Mouse (Mus musculus) activated CD4-positive, CD25-positive, alpha-beta regulatory T cell, adult 4 months (primary cell): Measurements from ENCODE around the gene Gatd1. TPM values are rescaled to one million over a fixed set of nuclear protein-coding genes. Genes with fewer than 3 reads are reported as not detected.
"Not testable (repeated sequence)": the region's sequence is repeated elsewhere in the genome, so short reads cannot be mapped to it uniquely, and the experiment has no call there.

Experiments used
- ATAC-seq: one replicate; pipeline ENCODE4 v1.8.0; 2017
- polyA plus RNA-seq, 2 experiments: library from polyadenylated mRNA; unstranded; fragments of 100-300 nt; shearing (Covaris generic); gene quantifications; one replicate each; pipeline ENCODE4 v1.2.1; 2017

Gene Gatd1
- polyA plus RNA-seq, 2 experiments from 2014 or later, result 82.1 to 97.0 TPM

GRCm38 (mm10) chr7:141426948-141427730 lies 13.2 kb upstream of the Gatd1 start:
- ATAC-seq, result no peak

GRCm38 (mm10) chr7:141423811-141424210 lies 9.9 kb upstream of the Gatd1 start:
- ATAC-seq, result no peak

DNA sequence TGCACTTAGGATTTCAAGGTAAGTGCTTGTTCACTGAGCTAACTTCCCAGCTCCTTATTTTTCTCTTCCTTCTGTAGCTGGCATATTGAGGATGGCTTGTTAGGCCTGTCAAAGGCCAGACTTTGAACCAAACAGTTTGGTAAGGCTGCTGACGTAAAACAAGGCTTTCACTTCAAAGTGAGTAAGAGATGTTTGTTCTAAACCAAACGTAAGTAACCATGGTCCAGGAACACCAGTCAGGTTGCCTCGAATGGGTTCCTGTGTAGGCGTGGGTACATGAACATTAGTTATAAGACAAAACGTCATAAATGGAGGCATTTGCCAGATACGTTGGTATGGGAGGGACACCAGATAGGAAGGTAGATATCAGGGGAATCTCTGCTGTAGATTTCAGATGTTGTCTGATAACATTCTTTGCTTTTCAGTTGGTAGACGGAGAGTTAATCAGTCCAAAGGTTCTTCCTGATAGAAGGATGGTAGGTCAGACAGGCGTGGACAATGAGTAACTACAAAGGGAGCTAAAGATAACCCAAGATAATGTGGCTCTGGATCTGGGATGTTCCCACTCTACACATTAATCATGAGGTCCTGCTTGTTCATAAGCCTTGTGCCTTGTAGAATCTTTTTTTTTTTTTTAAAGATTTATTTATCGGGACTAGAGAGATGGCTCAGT lies 6.2 kb upstream of the Gatd1 start:
- no peak for ATAC-seq

DNA sequence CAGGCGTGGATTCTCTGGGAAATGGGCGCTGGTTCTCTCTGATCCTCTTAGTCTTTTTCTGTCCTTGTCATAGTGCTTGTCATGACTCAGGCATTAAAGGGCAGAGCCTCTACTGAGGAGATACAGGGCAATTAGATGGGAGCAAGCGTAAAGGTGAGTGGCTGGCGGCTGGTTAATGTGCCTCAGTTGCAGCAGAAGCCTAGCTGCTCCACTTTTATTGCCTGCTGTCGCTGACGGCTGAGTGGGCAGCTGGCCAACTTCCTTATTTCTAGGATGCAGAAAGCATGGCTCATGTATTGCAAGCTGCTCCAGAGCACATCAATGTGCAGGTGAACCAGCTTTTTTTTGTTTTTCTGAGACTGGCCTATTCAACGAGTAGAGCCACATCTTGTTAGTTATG lies 5.0 kb upstream of the Gatd1 start:
- ATAC-seq, result no peak

- ATAC-seq, result no peak
Observed at GRCm38 (mm10) chr7:141417731-141418681, 4.1 kb upstream of the Gatd1 start.

GRCm38 (mm10) chr7:141416144-141416841 lies 2.4 kb upstream of the Gatd1 start:
- ATAC-seq, result no peak

DNA sequence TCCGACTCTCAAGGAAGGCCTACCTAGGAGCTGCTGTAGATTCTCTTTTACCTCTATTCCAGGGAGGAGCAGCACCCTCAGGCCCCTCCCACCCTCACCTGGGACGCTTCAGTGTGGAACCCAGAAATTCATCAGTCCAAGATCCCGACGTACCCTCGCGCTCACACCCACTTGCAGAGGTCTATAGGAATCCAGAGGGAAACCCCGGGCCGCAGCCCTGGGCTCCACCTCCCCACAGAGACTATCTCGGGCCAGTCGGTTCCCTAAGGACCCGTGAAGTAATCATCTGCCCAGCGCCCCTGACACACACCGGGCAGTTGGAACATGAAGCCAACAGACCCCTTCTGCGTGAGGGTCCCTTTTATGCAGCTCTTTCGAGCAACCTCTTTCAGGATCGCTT lies 605 bp downstream of the Gatd1 start:
- ATAC-seq, result no peak

DNA sequence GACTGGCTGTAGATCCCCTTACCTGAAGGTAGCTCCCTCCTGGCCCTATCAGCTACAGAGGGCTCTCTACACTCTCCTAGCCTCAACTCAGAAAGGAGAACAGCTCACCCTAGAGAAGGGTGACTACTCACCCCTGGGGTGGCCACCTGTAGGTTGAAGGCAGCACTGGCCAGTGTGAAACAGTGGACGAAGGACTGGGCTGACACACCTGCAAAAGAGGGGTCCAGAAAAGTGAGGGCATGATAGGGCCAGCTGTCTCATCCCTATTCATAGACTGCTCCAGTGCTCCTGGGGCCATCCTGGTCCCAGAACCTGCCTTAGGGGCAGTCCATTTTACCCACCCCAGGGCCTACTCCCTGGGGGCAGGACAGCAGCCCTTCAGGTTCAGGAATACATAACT lies 2.3 kb downstream of the Gatd1 start:
- no peak for ATAC-seq

- ATAC-seq, result no peak
Observed at GRCm38 (mm10) chr7:141410631-141411030, 3.3 kb downstream of the Gatd1 start.

- ATAC-seq, result peak; percentile 81
Observed at GRCm38 (mm10) chr7:141408833-141409232, 5.1 kb downstream of the Gatd1 start.

- not testable (repeated sequence) for ATAC-seq
Observed at GRCm38 (mm10) chr7:141407670-141408069, 6.3 kb downstream of the Gatd1 start.

DNA sequence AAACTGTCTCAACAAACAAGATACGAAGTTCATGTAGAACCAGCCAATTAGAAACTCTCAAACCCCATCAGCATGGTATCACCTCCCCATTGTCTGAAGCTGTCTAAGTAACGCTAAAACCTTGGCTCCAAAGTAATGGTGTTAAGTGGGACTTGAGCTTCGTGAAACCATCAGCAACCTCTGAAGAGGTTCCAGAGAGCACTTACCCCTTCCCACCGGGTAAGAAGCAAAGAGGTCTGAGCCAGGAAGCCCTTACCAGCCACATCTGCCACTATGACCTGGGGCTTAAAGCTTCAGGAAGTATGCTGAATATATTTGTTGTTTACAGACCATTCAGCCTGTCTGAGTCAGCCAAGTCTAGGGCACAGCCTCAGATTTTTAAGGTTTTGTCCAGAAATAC lies 8.5 kb downstream of the Gatd1 start:
- ATAC-seq, result no peak

- ATAC-seq, result peak; percentile 65
Observed at GRCm38 (mm10) chr7:141403305-141403704, 10.6 kb downstream of the Gatd1 start.

- ATAC-seq, result no peak
Observed at GRCm38 (mm10) chr7:141395348-141395747, 18.6 kb downstream of the Gatd1 start.

DNA sequence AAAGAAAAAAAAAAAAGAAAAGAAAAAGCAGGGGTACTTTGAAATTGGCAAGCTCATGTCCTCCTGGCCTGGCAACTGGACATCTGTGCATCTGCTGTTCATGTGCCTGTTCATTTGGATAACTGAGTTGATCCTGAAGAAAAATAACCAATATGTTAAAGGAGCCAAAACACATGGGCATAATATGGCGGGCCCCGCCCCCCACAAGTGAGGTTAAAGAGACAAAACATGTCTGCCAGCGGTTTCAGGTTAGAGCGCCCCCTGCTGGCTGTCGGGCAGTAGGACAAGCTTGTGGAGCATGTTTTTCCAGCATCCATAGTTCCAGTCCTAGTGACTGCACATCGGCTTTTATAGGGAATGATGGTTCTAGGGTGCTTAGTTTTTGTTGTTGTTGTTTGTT lies 19.2 kb downstream of the Gatd1 start:
- ATAC-seq, result no peak

DNA sequence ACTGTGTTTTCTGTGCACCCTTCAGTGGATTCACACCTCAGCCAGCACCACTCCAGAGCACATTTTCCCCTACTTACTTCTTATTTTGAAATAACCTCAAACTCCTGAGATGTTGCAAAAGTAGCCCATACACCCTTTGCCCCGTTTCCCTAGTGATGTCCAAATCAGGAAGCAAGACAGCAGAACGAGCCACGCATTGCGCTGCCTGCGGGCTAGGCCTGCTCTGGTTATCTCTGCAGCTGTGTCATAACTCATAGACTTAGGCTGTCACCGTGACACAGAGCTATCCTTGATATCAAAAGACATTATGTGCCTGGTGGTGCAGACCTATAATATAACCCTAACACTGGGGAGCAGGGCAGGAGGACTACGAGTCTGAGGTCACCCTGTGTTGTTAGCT lies 19.8 kb downstream of the Gatd1 start:
- ATAC-seq, result no peak

DNA sequence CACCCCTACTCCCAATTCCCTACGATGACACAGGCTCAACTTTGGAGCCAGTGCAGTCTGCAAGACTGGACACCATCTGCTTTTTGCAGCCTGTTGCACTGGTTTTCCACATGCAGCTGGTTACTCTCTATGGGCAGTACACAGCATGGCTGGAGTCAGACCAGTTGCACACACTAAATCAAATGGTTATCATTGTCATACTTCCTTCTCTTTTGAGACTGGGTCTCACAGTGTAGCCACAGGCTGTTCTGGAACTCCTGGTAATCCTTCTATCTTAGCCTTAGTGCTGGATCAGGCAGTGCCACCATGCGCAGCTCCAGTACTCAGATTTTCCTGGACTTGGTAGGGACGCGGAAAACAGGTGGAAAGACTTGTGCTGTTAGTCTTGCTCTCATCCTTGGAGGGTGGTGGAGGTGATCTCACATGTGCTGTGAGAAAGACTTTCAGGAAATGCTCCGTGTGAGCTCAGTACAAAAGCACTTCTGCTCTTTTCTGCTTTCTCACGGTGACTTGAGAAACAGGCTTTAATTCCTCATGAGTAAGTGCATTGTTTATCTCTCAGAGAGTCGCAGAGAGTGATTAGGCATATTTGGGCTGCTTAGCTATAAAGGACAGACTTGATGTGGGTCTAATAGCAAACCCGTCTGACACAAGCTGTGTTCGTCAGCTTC lies 21.2 kb downstream of the Gatd1 start:
- ATAC-seq, result no peak

DNA sequence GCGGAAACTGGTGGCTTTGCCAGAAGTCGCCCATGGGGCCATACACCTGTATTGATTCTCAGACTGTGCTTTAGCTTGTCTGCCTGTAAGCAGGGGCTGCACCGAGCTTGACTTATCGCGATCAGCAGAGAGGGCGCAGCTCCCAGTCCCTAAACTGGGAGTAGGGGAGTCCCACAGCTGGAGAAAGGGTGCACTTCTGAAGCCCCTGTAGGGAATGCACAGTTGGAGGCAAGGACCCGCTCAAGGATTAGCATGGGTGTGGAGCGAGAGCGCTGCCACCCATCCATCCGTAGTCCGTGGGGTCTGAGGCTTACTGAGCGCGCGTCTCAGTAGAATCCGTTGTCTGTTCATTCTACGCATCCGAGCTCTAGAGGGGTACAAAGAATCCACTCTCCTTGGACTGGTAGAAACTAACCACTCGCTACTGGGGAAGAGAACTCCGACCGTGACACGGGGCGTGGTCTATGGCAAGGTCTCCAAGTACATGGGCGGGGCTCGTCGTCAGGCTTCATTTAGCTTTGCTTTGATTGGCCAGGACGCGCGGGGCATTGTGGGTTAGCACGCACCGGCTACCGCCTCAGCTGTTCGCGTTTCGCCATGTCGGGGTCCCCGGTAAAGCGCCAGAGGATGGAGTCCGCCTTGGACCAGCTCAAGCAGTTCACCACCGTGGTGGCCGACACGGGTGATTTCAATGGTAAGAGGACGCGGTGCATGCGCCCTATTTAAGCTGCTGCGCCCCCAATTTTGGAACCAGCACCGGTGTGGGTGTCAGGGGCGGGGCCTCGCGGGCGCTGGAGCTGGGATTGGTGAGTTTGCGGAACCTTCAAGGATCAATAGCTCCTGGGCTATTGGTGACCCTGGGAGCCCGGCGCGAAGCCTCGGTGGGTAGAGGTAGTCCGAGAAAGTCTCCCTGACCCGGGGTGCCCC lies 22.0 kb downstream of the Gatd1 start, which contains the start of gene Taldo1:
Taldo1 (plus strand) TSS at position 575 of the 927 bp plus-strand sequence.
- ATAC-seq, result peak; percentile 94

- no peak for ATAC-seq
Observed at GRCm38 (mm10) chr7:141390326-141391259, 23.3 kb downstream of the Gatd1 start.
